Mouse (Mus musculus): ENCODE results near the gene Rnf13. TPM values are rescaled to one million over a fixed set of nuclear protein-coding genes. Genes with fewer than 3 reads are reported as not detected.

Gene Rnf13
- polyA plus RNA-seq, 1 experiment from 2014 or later, result 69.6 TPM

- no peaks in the 10 kb centered on the region for H3K27me3 ChIP-seq (ENCODE audit: control insufficient read depth, insufficient read depth, low read length)
- 90% methylated on average over 11 of the region's 11 CpGs for WGBS
- no peak for ATAC-seq (ENCODE audit: low FRiP score, low TSS enrichment)
- H3K9ac ChIP-seq (ENCODE audit: low read depth, low read length), result no peak overlapping the region
- H3K36me3 ChIP-seq (ENCODE audit: control insufficient read depth, insufficient read depth, low read length), result peaks cover 7% of the 10 kb centered on the region; the same call in 1 of the 2 replicates
- no peaks in the 10 kb centered on the region for H3K9me3 ChIP-seq (ENCODE audit: control insufficient read depth, low read length)
- no peaks in the 10 kb centered on the region for H3K4me1 ChIP-seq (ENCODE audit: control insufficient read depth, insufficient read depth, low read length)
- H3K4me3 ChIP-seq (ENCODE audit: low read length), result no peak overlapping the region
- H3K27ac ChIP-seq (ENCODE audit: low read depth, low read length), result no peak overlapping the region
- H3K4me2 ChIP-seq (replicated peaks; ENCODE audit: low read depth, low read length), result no peak overlapping the region
Observed at GRCm38 (mm10) chr3:57833585-57833984, 97.7 kb downstream of the Rnf13 start.

GRCm38 (mm10) chr3:57836911-57837310 is 101.0 kb downstream of the Rnf13 start:
- H3K4me2 ChIP-seq (replicated peaks; ENCODE audit: low read depth, low read length), result no peak overlapping the region

GRCm38 (mm10) chr3:57843775-57844174 is 107.9 kb downstream of the Rnf13 start:
- Histone ChIP-seq H3K9ac (ENCODE audit: low read depth, low read length) (no peak overlapping the region), H3K9me3 (ENCODE audit: control insufficient read depth, low read length) (no peaks in the 10 kb centered on the region)
- no peak for ATAC-seq (ENCODE audit: low FRiP score, low TSS enrichment)

More at GRCm38 (mm10) chr3:57836911-57837310, 101.0 kb downstream of the Rnf13 start:
- Histone ChIP-seq H3K9ac (ENCODE audit: low read depth, low read length) (no peak overlapping the region), H3K27me3 (ENCODE audit: control insufficient read depth, insufficient read depth, low read length) (no peaks in the 10 kb centered on the region), H3K4me3 (ENCODE audit: low read length) (no peak overlapping the region), H3K36me3 (ENCODE audit: control insufficient read depth, insufficient read depth, low read length) (peaks cover 5% of the 10 kb centered on the region; the same call in 1 of the 2 replicates), H3K9me3 (ENCODE audit: control insufficient read depth, low read length) (no peaks in the 10 kb centered on the region), H3K27ac (ENCODE audit: low read depth, low read length) (no peak overlapping the region), H3K4me1 (ENCODE audit: control insufficient read depth, insufficient read depth, low read length) (no peaks in the 10 kb centered on the region)
- ATAC-seq (ENCODE audit: low FRiP score, low TSS enrichment), result no peak
- 91% methylated on average over 4 of the region's 4 CpGs for WGBS

GRCm38 (mm10) chr3:57845786-57846661 is 110.2 kb downstream of the Rnf13 start:
- no peak for ATAC-seq (ENCODE audit: low FRiP score, low TSS enrichment)
- peak overlapping the region; percentile 57 for H3K4me2 ChIP-seq (replicated peaks; ENCODE audit: low read depth, low read length)
- peak overlapping the region; percentile 87 for H3K9ac ChIP-seq (ENCODE audit: low read depth, low read length)
- WGBS, result 22% methylated on average over 11 of the region's 11 CpGs
- peaks cover 19% of the 10 kb centered on the region for H3K36me3 ChIP-seq (ENCODE audit: control insufficient read depth, insufficient read depth, low read length)
- H3K9me3 ChIP-seq (ENCODE audit: control insufficient read depth, low read length), result no peaks in the 10 kb centered on the region
- 0 out of 2 replicates have a peak overlapping the region, but pooled peaks have one; percentile 93 for H3K27ac ChIP-seq (ENCODE audit: low read depth, low read length)
- peak overlapping the region; percentile 92 for H3K4me3 ChIP-seq (ENCODE audit: low read length)
- H3K27me3 ChIP-seq (ENCODE audit: control insufficient read depth, insufficient read depth, low read length), result no peaks in the 10 kb centered on the region
- H3K4me1 ChIP-seq (ENCODE audit: control insufficient read depth, insufficient read depth, low read length), result 0 out of 2 replicates have a peak, but pooled peaks cover 4% of the 10 kb centered on the region

More at GRCm38 (mm10) chr3:57843775-57844174, 107.9 kb downstream of the Rnf13 start:
- Histone ChIP-seq H3K27ac (ENCODE audit: low read depth, low read length) (no peak overlapping the region), H3K4me2 (replicated peaks; ENCODE audit: low read depth, low read length) (no peak overlapping the region), H3K4me3 (ENCODE audit: low read length) (no peak overlapping the region), H3K27me3 (ENCODE audit: control insufficient read depth, insufficient read depth, low read length) (no peaks in the 10 kb centered on the region), H3K4me1 (ENCODE audit: control insufficient read depth, insufficient read depth, low read length) (0 out of 2 replicates have a peak, but pooled peaks cover 4% of the 10 kb centered on the region), H3K36me3 (ENCODE audit: control insufficient read depth, insufficient read depth, low read length) (peaks cover 19% of the 10 kb centered on the region)

GRCm38 (mm10) chr3:57846662-57846911 is 110.7 kb downstream of the Rnf13 start:
- peak overlapping the region; percentile 92 for H3K4me3 ChIP-seq (ENCODE audit: low read length)
- H3K27ac ChIP-seq (ENCODE audit: low read depth, low read length), result peak overlapping the region; percentile 93; the same call in 1 of the 2 replicates
- no peak for ATAC-seq (ENCODE audit: low FRiP score, low TSS enrichment)
- peak overlapping the region; percentile 87 for H3K9ac ChIP-seq (ENCODE audit: low read depth, low read length)
- H3K27me3 ChIP-seq (ENCODE audit: control insufficient read depth, insufficient read depth, low read length), result no peaks in the 10 kb centered on the region
- 2% methylated on average over 9 of the region's 9 CpGs for WGBS
- peak overlapping the region; percentile 57 for H3K4me2 ChIP-seq (replicated peaks; ENCODE audit: low read depth, low read length)
- H3K36me3 ChIP-seq (ENCODE audit: control insufficient read depth, insufficient read depth, low read length), result peaks cover 19% of the 10 kb centered on the region
- H3K9me3 ChIP-seq (ENCODE audit: control insufficient read depth, low read length), result no peaks in the 10 kb centered on the region
- H3K4me1 ChIP-seq (ENCODE audit: control insufficient read depth, insufficient read depth, low read length), result 0 out of 2 replicates have a peak, but pooled peaks cover 4% of the 10 kb centered on the region

- Histone ChIP-seq H3K9me3 (ENCODE audit: control insufficient read depth, low read length) (no peaks in the 10 kb centered on the region), H3K27ac (ENCODE audit: low read depth, low read length) (peak overlapping the region; percentile 93), H3K4me3 (ENCODE audit: low read length) (peak overlapping the region; percentile 92), H3K4me2 (replicated peaks; ENCODE audit: low read depth, low read length) (peak overlapping the region; percentile 57), H3K9ac (ENCODE audit: low read depth, low read length) (peak overlapping the region; percentile 87), H3K36me3 (ENCODE audit: control insufficient read depth, insufficient read depth, low read length) (peaks cover 16% of the 10 kb centered on the region), H3K27me3 (ENCODE audit: control insufficient read depth, insufficient read depth, low read length) (no peaks in the 10 kb centered on the region), H3K4me1 (ENCODE audit: control insufficient read depth, insufficient read depth, low read length) (0 out of 2 replicates have a peak, but pooled peaks cover 4% of the 10 kb centered on the region)
- WGBS, result under 1% methylated on average over 89 of the region's 104 CpGs
- peak; percentile 84 for ATAC-seq (ENCODE audit: low FRiP score, low TSS enrichment)
Observed at GRCm38 (mm10) chr3:57846912-57847759, 111.3 kb downstream of the Rnf13 start.

GRCm38 (mm10) chr3:57847760-57848185 is 111.9 kb downstream of the Rnf13 start, which contains the start of gene Pfn2:
TSS of gene Pfn2 (minus strand) at chr3:57848079.
- no peaks in the 10 kb centered on the region for H3K9me3 ChIP-seq (ENCODE audit: control insufficient read depth, low read length)
- peak within 1 kb of the TSS; percentile 57 for H3K4me2 ChIP-seq (replicated peaks; ENCODE audit: low read depth, low read length)
- peaks cover 12% of the 10 kb centered on the region for H3K36me3 ChIP-seq (ENCODE audit: control insufficient read depth, insufficient read depth, low read length)
- peak; percentile 93 for ATAC-seq (ENCODE audit: low FRiP score, low TSS enrichment)
- WGBS, result under 1% methylated on average over 44 of the region's 52 CpGs
- H3K27me3 ChIP-seq (ENCODE audit: control insufficient read depth, insufficient read depth, low read length), result no peaks in the 10 kb centered on the region
- peak within 1 kb of the TSS; percentile 92 for H3K4me3 ChIP-seq (ENCODE audit: low read length)
- H3K4me1 ChIP-seq (ENCODE audit: control insufficient read depth, insufficient read depth, low read length), result 0 out of 2 replicates have a peak, but pooled peaks cover 4% of the 10 kb centered on the region
- peak within 1 kb of the TSS; percentile 87 for H3K9ac ChIP-seq (ENCODE audit: low read depth, low read length)
- H3K27ac ChIP-seq (ENCODE audit: low read depth, low read length), result peak within 1 kb of the TSS; percentile 93

- 70% methylated on average over 3 of the region's 3 CpGs for WGBS
- no peaks in the 10 kb centered on the region for H3K27me3 ChIP-seq (ENCODE audit: control insufficient read depth, insufficient read depth, low read length)
Observed at GRCm38 (mm10) chr3:57882945-57883344, 147.1 kb downstream of the Rnf13 start.

More at GRCm38 (mm10) chr3:57882945-57883344, 147.1 kb downstream of the Rnf13 start:
- Histone ChIP-seq H3K4me1 (ENCODE audit: control insufficient read depth, insufficient read depth, low read length) (no peaks in the 10 kb centered on the region), H3K4me3 (ENCODE audit: low read length) (no peak overlapping the region), H3K36me3 (ENCODE audit: control insufficient read depth, insufficient read depth, low read length) (no peaks in the 10 kb centered on the region), H3K9ac (ENCODE audit: low read depth, low read length) (no peak overlapping the region), H3K9me3 (ENCODE audit: control insufficient read depth, low read length) (no peaks in the 10 kb centered on the region), H3K4me2 (replicated peaks; ENCODE audit: low read depth, low read length) (no peak overlapping the region), H3K27ac (ENCODE audit: low read depth, low read length) (no peak overlapping the region)
- no peak for ATAC-seq (ENCODE audit: low FRiP score, low TSS enrichment)
